Mouse (Mus musculus) liver, embryonic 16.5 days (tissue): ENCODE data around the gene Krtap7-1. TPM values are rescaled to one million over a fixed set of nuclear protein-coding genes. Genes with fewer than 3 reads are reported as not detected.

Experiments
- polyA plus RNA-seq: library from polyadenylated mRNA; unstranded; fragments of >200 nt; fragmentation: Nextera tagmentation; extraction: Ambion mirVana; gene quantifications from 2 replicates; pipeline ENCODE4 v1.2.1, GENCODE M21; 2015

Krtap7-1 gene
- polyA plus RNA-seq, 1 experiment from 2014 or later: not detected

Other genes starting within 250 kb of the Krtap7-1 start
- gene Krtap21-1, start 104.5 kb downstream of the Krtap7-1 start, polyA plus RNA-seq: not detected in 2 replicates
- gene Krtap6-2, start 88.2 kb downstream of the Krtap7-1 start, polyA plus RNA-seq: not detected in 2 replicates
- gene Krtap8-1, start 20.4 kb downstream of the Krtap7-1 start, polyA plus RNA-seq: not detected in 2 replicates
- not detected in 2 replicates for gene Krtap11-1, start 62.9 kb upstream of the Krtap7-1 start, polyA plus RNA-seq